Mouse (Mus musculus) megakaryocyte-erythroid progenitor cell, adult 5-6 weeks (primary cell): ENCODE measurements at regions not wholly inside any gene's neighbourhood (a gene's known extent, or its start where the extent isn't known, plus 50 kb on each side); places are given as distances from the start of the nearest gene placed in this dataset.

Source experiments
- ATAC-seq: replicated peaks from 2 replicates; pipeline ENCODE4 v1.8.0; 2016; ENCODE audit warnings: mild to moderate bottlenecking, inconsistent platforms; ENCODE audit not compliant: severe bottlenecking, poor library complexity, low FRiP score, low TSS enrichment

DNA sequence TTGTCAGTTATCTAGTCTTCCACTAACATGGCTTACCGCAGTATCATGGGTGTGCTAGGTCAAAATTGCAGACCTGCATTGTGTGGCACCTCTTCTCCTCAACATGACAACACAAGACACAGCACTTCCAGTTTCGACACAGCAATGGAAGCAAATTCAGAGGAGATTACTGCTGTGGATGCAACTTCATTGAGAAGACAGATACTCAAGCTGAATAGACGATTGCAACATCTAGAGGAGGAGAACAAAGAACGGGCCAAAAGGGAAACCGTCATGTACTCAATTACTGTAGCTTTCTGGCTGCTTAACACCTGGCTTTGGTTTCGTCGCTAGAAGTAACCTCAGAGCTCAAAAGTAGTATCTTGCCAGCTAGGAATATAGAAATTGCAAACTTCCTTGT is 368.4 kb downstream of the Tex13c3 start:
- no peak for ATAC-seq

DNA sequence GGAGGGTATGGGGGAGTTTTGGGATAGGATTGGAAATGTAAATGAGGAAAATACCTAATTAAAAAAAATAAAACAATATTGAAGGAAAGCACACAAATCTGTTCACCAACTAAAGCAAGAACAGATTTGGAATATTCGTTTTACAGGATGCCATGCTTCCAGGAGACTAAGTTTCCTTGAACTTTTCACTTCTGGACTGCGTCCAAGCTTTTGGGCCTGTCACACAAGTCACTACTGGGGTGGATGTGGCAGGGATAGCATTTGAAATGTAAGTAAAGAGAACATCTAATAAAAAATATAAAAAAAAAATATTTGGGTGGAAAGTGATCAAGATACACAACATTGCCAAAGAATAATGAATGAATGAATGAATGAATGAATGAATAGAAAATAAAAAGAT is 378.2 kb downstream of the Tex13c3 start:
- no peak for ATAC-seq

DNA sequence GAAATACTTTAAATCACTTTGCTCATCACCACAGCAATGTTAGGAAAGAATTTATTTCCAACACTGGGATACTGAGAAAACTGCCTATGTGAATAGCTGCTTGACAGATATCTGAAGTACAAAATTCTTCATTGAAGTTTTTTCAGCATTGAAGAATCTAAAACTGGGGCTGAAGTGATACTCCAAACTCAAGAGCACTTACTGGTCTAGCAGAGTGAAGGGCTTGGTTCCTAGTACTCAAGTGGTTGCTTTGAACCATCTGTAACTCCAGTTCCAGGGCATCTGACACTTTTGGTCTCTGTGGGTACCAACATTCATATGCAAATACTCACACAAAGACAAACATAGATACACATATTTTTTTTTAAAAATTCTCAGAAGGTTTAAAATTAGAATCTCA is 385.2 kb downstream of the Tex13c3 start:
- no peak for ATAC-seq

DNA sequence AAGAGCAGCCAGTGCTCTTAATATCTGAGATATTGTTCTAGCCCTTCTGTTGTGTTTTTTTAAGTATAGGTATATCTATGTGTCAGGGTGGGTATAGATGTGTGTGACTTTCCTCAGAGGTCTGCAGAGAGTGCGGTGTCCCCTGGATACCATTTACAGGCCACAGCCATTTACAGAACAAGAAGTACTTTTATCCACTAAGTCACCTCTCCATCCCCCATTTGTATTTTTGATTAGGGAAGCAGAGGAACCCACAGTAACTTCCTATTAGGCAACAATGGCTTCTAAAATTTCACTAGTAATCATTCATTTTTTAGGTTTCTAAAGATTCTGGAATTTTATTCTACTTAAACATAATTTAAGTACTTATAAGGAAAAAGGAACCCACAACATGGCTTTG is 396.7 kb downstream of the Tex13c3 start:
- no peak for ATAC-seq

DNA sequence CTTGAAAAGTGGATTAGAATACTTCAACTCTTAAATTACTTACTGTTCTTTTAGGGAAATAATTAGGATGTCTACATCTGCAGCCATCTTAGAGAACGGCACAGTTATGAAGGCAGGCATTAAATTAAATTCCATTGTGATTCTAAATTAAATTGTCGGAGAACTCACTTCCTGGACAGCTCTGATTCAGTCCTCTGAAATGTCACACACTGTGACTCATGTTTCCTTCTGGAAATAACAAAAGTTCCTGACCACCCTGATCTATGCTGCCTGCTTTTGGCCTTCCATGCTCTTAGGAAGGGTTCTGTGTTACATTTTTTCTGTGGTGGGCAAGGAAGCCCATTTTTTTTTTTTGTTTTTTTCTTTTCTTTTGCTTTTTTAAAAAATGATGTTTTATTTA is 401.1 kb downstream of the Tex13c3 start:
- no peak for ATAC-seq
